Mouse (Mus musculus) embryonic facial prominence, embryonic 13.5 days (tissue): Measurements from ENCODE around the gene Zbtb7a. TPM values are rescaled to one million over a fixed set of nuclear protein-coding genes. Genes with fewer than 3 reads are reported as not detected.

Experiments
- ATAC-seq: fragments of 200-750 bp; cut with Nextera tagmentation; 2 replicates; pipeline ENCODE4 v1.8.0; 2017; ENCODE audit warnings: low read depth; ENCODE audit not compliant: insufficient number of reproducible peaks, insufficient read depth, low FRiP score, low TSS enrichment
- H3K27ac ChIP-seq: fragments of 300-500 bp; sonication (generic); 2 replicates; pipeline ENCODE4 v1.5.1; 2015; ENCODE audit warnings: moderate library complexity, mild to moderate bottlenecking, inconsistent platforms
- H3K27me3 ChIP-seq: fragments of 300-500 bp; sonication (generic); 2 replicates; pipeline ENCODE4 v1.6.1; 2015; ENCODE audit warnings: mild to moderate bottlenecking, inconsistent platforms
- H3K36me3 ChIP-seq: fragments of 300-500 bp; sonication (generic); 2 replicates; pipeline ENCODE4 v1.6.1; 2015; ENCODE audit warnings: mild to moderate bottlenecking, inconsistent platforms
- H3K4me1 ChIP-seq: fragments of 300-500 bp; sonication (generic); 2 replicates; pipeline ENCODE4 v1.6.1; 2015; ENCODE audit warnings: inconsistent platforms
- H3K4me2 ChIP-seq: fragments of 300-500 bp; sonication (generic); 2 replicates; pipeline ENCODE4 v1.6.1; 2015; ENCODE audit warnings: moderate library complexity, mild to moderate bottlenecking, inconsistent platforms
- H3K4me3 ChIP-seq: fragments of 300-500 bp; sonication (generic); 2 replicates; pipeline ENCODE4 v1.5.1; 2015; ENCODE audit warnings: mild to moderate bottlenecking, inconsistent platforms
- H3K9ac ChIP-seq: fragments of 300-500 bp; sonication (generic); 2 replicates; pipeline ENCODE4 v1.6.1; 2015; ENCODE audit warnings: mild to moderate bottlenecking, inconsistent platforms
- H3K9me3 ChIP-seq: fragments of 300-500 bp; sonication (generic); 2 replicates; pipeline ENCODE4 v1.6.1; 2016; ENCODE audit warnings: inconsistent platforms
- WGBS: fragments of 180-500 bp; shearing (Covaris S2); methylation state at CpG from one replicate; pipeline ENCODE4 v1.1.7; 2015; ENCODE audit warnings: mixed read lengths; 5-methylcytosine and 5-hydroxymethylcytosine counted together
- polyA plus RNA-seq: library from polyadenylated mRNA; unstranded; fragments of >200 nt; fragmentation: Nextera tagmentation; extraction: Ambion mirVana; gene quantifications from 2 replicates; pipeline ENCODE4 v1.2.1, GENCODE M21; 2015

Zbtb7a gene
- 27.0 and 27.9 TPM in 2 replicates for polyA plus RNA-seq

DNA sequence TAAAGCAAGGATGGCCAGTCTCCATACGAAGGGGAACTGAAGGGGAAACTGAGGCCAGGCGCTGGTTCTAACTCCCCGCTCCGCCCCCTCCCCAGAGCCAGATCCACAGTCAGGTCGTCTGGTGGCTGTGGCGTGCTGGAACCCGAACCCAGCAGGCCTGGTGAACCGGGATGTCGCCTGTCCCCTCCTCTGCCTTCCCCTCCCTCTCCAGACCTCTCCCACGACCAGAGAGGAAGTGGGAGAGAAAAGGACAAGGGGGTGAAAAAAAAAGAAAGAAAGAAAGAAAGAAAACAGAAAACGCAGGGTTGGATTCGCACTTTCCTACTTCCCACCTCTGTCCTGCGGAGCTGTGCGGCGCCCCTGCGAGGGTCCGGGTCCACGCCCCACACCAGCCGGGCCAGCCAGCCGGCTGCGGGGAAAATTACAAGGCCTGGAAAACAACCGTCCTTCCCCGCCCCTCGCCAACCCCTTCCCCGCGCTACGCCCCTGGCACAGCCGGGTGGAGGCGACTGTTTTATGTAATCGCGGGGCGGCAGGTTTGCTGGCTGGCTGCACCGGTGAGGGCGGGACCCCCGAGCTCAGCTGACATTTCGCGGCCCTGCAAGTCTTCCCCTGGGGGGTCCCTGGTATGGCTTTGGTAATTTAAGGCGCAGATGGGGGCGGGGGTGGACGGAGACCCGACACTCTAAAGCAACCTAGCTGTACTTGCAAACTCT lies at the start of gene Zbtb7a:
Gene Zbtb7a, plus strand, starts transcription at position 255 of the 716 bp plus-strand sequence.
- peak within 1 kb of the TSS; percentile 96 for H3K9ac ChIP-seq
- peak within 1 kb of the TSS; percentile 100 for H3K27ac ChIP-seq
- WGBS: 2% methylated on average over 41 of the region's 41 CpGs
- peak within 1 kb of the TSS; percentile 97 for H3K4me2 ChIP-seq
- no peak for ATAC-seq
- H3K4me3 ChIP-seq: peak within 1 kb of the TSS; percentile 88
- H3K9me3 ChIP-seq: no peaks in the 10 kb centered on the region
- no peaks in the 10 kb centered on the region for H3K36me3 ChIP-seq
- peaks cover 35% of the 10 kb centered on the region for H3K4me1 ChIP-seq
- peaks cover 29% of the 10 kb centered on the region for H3K27me3 ChIP-seq

GRCm38 (mm10) chr10:81087021-81087420 lies 48.0 kb upstream of the Zbtb7a start:
- Histone ChIP-seq H3K9me3 (no peaks in the 10 kb centered on the region), H3K27ac (no peak overlapping the region), H3K4me1 (peaks cover 7% of the 10 kb centered on the region), H3K9ac (no peak overlapping the region), H3K4me3 (no peak overlapping the region), H3K36me3 (peaks cover 15% of the 10 kb centered on the region), H3K4me2 (no peak overlapping the region), H3K27me3 (no peaks in the 10 kb centered on the region)
- no peak for ATAC-seq
- WGBS: 36% methylated on average over 2 of the region's 2 CpGs

DNA sequence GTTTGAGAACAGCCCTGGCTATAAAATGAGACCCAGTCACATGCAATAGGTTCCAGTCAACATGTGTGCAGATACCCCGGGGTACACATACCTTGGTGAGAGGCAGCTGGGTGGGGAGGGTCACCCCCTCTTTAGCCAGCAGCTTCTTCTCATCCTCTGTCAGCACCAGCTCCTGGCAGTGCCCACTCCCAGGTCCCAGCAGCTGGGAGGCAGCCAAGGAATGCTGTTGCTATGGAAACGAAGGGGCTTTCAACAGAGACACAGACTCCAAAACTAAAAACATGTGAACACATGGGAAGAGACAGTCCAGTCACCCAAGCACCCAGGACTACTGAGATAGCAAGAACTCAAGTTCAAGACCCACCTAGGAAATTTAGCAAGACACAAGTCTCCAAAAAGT lies 45.8 kb upstream of the Zbtb7a start:
- no peak overlapping the region for H3K9ac ChIP-seq
- WGBS: 36% methylated on average over 2 of the region's 2 CpGs

GRCm38 (mm10) chr10:81090621-81091020 lies 44.4 kb upstream of the Zbtb7a start:
- Histone ChIP-seq H3K9ac (no peak overlapping the region), H3K9me3 (no peaks in the 10 kb centered on the region), H3K4me1 (peaks cover 7% of the 10 kb centered on the region), H3K27me3 (no peaks in the 10 kb centered on the region), H3K27ac (no peak overlapping the region), H3K4me3 (no peak overlapping the region), H3K36me3 (no peaks in the 10 kb centered on the region), H3K4me2 (no peak overlapping the region)
- 71% methylated on average over 7 of the region's 7 CpGs for WGBS
- ATAC-seq: no peak

More for the DNA sequence above, 45.8 kb upstream of the Zbtb7a start:
- Histone ChIP-seq H3K4me1 (peaks cover 7% of the 10 kb centered on the region), H3K4me3 (no peak overlapping the region), H3K27me3 (no peaks in the 10 kb centered on the region), H3K4me2 (no peak overlapping the region), H3K36me3 (no peaks in the 10 kb centered on the region), H3K9me3 (no peaks in the 10 kb centered on the region), H3K27ac (peak overlapping the region; percentile 51; the same call in 1 of the 2 replicates)
- no peak for ATAC-seq

DNA sequence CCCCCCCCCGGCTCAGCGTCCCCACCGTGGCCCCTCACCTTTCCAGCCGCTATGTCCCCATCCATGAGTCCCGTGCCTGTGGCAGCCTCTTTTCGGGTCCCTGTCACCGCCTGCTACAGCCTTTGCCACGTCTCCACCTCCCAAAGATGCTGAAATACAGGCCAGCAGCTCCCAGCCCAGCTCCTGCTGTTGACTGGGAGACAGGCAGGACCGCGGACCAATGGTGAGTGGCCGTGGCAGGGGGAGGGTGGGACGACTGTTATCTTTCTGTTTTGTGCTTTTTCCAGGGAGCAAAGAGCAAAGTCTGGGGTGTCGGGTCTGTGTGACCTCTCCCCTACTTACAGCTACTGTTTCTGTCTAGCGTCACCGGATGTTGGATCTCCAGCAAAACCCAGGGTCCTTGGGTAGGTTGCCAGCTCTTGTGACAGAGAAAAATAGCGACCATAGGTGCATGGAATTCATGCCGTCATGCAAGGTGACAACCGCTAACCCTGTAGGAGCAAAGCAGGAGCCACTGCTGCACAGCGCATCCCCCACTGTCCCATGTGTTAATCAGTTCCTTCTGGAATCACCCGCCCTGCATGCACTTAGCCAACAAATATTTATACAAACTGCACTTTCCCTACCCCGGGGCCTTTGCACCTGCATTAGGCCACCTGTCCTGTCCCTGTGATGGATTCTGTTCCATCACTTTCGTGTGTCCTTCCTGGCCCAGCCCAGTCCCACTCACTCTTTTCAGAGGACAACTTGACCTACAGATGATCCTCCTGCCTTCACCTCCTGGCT lies 42.4 kb upstream of the Zbtb7a start:
- Histone ChIP-seq H3K9ac (no peak overlapping the region; the same call in 1 of the 2 replicates), H3K4me2 (no peak overlapping the region), H3K27me3 (no peaks in the 10 kb centered on the region), H3K9me3 (no peaks in the 10 kb centered on the region), H3K4me1 (peaks cover 7% of the 10 kb centered on the region), H3K27ac (no peak overlapping the region), H3K36me3 (no peaks in the 10 kb centered on the region), H3K4me3 (no peak overlapping the region)
- WGBS: 57% methylated on average over 22 of the region's 22 CpGs
- no peak for ATAC-seq

DNA sequence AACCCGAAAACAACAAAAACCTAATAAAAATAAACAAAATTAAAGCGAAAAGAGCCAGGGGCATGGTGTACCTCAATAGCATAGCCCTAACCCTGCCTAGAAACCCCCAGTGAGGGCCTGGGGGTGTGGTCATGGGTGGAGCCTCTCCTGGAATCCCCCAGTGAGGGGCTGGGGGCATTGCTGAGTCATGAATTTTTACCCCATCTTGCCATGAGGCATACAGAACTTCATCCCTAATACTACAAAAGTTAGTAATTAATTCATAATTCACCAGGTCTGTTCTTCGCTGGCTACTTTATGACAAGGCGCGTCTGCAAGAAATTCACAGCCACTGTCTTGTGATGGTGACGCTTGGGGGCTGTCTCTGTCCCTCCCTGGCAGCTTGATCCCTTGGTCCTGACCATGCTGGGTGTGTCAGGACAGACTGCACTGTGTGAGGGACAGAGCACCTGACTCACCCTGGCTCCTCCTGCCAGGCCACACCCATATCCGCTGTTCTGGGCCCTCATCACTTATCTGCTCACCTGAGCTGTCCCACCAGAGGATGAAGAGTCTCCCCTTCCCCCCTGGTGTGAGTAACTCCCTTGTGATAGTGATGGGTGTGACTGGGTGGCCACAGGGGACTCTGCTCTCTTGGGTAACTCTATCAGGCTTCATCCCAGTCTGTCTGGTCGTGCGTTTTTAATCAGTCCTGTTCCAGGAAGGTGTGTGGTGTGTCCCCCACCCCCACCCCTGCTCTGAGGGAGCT lies 39.9 kb upstream of the Zbtb7a start:
- Histone ChIP-seq H3K27me3 (no peaks in the 10 kb centered on the region), H3K4me1 (no peaks in the 10 kb centered on the region), H3K36me3 (no peaks in the 10 kb centered on the region), H3K9ac (no peak overlapping the region), H3K9me3 (no peaks in the 10 kb centered on the region), H3K4me2 (no peak overlapping the region), H3K4me3 (no peak overlapping the region), H3K27ac (no peak overlapping the region)
- 54% methylated on average over 9 of the region's 9 CpGs for WGBS
- no peak for ATAC-seq

- peaks cover 26% of the 10 kb centered on the region for H3K36me3 ChIP-seq
- ATAC-seq: peak; percentile 89
- peak within 1 kb of the TSS; percentile 68 for H3K4me2 ChIP-seq
- WGBS: under 1% methylated on average over 54 of the region's 56 CpGs
- peak within 1 kb of the TSS; percentile 93 for H3K4me3 ChIP-seq
- H3K27ac ChIP-seq: peak within 1 kb of the TSS; percentile 99
- no peaks in the 10 kb centered on the region for H3K9me3 ChIP-seq
- H3K9ac ChIP-seq: peak within 1 kb of the TSS; percentile 99
- peaks cover 23% of the 10 kb centered on the region for H3K4me1 ChIP-seq
- no peaks in the 10 kb centered on the region for H3K27me3 ChIP-seq
These were observed 29.4 kb upstream of the Zbtb7a start, which contains the start of gene Map2k2 for GRCm38 (mm10) chr10:81105565-81106112. Gene Map2k2, plus strand, starts transcription at chr10:81105915.

- Histone ChIP-seq H3K36me3 (peaks cover 32% of the 10 kb centered on the region), H3K4me1 (peaks cover 23% of the 10 kb centered on the region), H3K9me3 (no peaks in the 10 kb centered on the region), H3K27me3 (no peaks in the 10 kb centered on the region), H3K4me3 (peak overlapping the region; percentile 93), H3K4me2 (peak overlapping the region; percentile 68), H3K27ac (peak overlapping the region; percentile 99), H3K9ac (peak overlapping the region; percentile 99)
- peak; percentile 77 for ATAC-seq
- WGBS: 1% methylated on average over 35 of the region's 35 CpGs
These were observed 28.8 kb upstream of the Zbtb7a start for GRCm38 (mm10) chr10:81106113-81106721.

DNA sequence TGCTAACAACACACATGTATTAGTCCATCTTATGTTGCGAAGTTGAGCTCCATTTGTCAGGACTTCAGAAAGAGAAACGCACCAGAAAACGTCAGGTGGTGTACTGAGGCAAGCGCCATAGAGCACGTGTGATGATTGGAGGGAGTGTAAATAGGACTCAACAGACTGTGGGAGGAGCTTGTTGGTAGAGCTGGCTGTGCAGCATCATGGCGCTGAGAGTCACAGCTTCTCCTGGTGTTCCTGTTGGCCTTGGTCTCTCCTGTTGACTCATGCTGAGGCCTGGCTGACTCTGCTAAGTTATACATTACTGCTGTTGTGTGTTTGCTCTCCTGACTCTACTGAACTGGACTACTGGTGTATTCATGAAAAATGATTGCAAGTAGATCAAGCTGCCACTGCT lies 22.1 kb upstream of the Zbtb7a start:
- H3K4me1 ChIP-seq: no peaks in the 10 kb centered on the region
- H3K27me3 ChIP-seq: no peaks in the 10 kb centered on the region
- H3K4me3 ChIP-seq: no peak overlapping the region
- H3K27ac ChIP-seq: no peak overlapping the region
- 90% methylated on average over 6 of the region's 6 CpGs for WGBS
- peaks cover 91% of the 10 kb centered on the region for H3K36me3 ChIP-seq
- H3K4me2 ChIP-seq: no peak overlapping the region
- no peak for ATAC-seq
- H3K9me3 ChIP-seq: no peaks in the 10 kb centered on the region
- H3K9ac ChIP-seq: no peak overlapping the region

DNA sequence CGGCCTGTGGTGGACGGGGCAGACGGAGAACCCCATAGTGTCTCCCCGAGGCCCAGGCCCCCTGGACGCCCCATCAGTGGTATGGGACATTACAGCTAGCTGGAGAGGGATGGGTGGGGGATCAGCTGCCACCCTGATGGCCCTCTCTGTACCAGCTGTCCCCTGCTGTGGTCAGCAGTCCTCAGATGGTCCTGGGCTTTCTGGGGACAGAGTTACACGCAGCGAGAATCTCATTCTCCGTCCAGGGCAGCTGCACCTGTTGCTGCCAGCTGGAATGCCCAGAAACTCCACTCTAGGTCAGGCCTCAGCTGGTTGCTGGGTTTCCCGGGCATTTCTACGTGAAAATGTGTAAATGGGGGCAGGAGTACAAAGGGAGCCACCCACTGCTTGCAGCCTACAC lies 15.4 kb upstream of the Zbtb7a start:
- Histone ChIP-seq H3K36me3 (peaks cover 95% of the 10 kb centered on the region), H3K4me2 (no peak overlapping the region), H3K9ac (no peak overlapping the region), H3K4me3 (no peak overlapping the region), H3K9me3 (no peaks in the 10 kb centered on the region), H3K27me3 (no peaks in the 10 kb centered on the region), H3K27ac (no peak overlapping the region), H3K4me1 (no peaks in the 10 kb centered on the region)
- 95% methylated on average over 10 of the region's 10 CpGs for WGBS
- no peak for ATAC-seq

GRCm38 (mm10) chr10:81120650-81121049 lies 14.4 kb upstream of the Zbtb7a start:
- WGBS: 85% methylated on average over 7 of the region's 7 CpGs
- Histone ChIP-seq H3K27me3 (no peaks in the 10 kb centered on the region), H3K4me3 (no peak overlapping the region), H3K4me1 (no peaks in the 10 kb centered on the region), H3K4me2 (no peak overlapping the region), H3K36me3 (peaks cover 91% of the 10 kb centered on the region), H3K9me3 (no peaks in the 10 kb centered on the region), H3K9ac (no peak overlapping the region), H3K27ac (no peak overlapping the region)
- ATAC-seq: no peak
